Mouse (Mus musculus) liver, embryonic 14.5 days (tissue): Measurements from ENCODE around the gene Iqcf1. TPM values are rescaled to one million over a fixed set of nuclear protein-coding genes. Genes with fewer than 3 reads are reported as not detected.

Experiments used
- ATAC-seq: fragments of 200-750 bp; cut with Nextera tagmentation; 2 replicates; pipeline ENCODE4 v1.8.0; 2017; ENCODE audit warnings: moderate number of reproducible peaks, mild to moderate bottlenecking, moderate library complexity; ENCODE audit not compliant: insufficient read depth
- DNase-seq, 3 experiments: peaks; one replicate each; pipeline ENCODE4 v3.0.0-alpha.2; 2012 to 2013; ENCODE audit warnings: low read depth in 3 of 3, low spot score in 3 of 3
- H3K27ac ChIP-seq: fragments of 300-500 bp; sonication (generic); 2 replicates; pipeline ENCODE4 v1.5.1; 2014; ENCODE audit warnings: moderate library complexity, mild to moderate bottlenecking, control low read depth, inconsistent platforms
- H3K27me3 ChIP-seq: fragments of 300-500 bp; sonication (generic); 2 replicates; pipeline ENCODE4 v1.6.1; 2014; ENCODE audit warnings: mild to moderate bottlenecking, low read length, moderate library complexity; ENCODE audit not compliant: control insufficient read depth, insufficient read depth
- H3K36me3 ChIP-seq: fragments of 300-500 bp; sonication (generic); replicated peaks from 2 replicates; pipeline ENCODE4 v1.6.1; 2014; ENCODE audit warnings: low read depth; ENCODE audit not compliant: control insufficient read depth, insufficient read depth
- H3K4me1 ChIP-seq, 2 experiments: fragments of 200-500 bp in 1 of 2; fragments of 300-500 bp in 1 of 2; sonication (generic) in 1 of 2; replicated peaks; 2 replicates each; pipeline ENCODE4 v1.6.1; 2012 to 2014; ENCODE audit warnings: antibody characterized with exemption in 1 of 2, inconsistent platforms in 1 of 2, low read length in 1 of 2; ENCODE audit not compliant: control insufficient read depth in 2 of 2, insufficient read depth in 2 of 2
- H3K4me2 ChIP-seq: fragments of 300-500 bp; sonication (generic); 2 replicates; pipeline ENCODE4 v1.6.1; 2014; ENCODE audit warnings: low read depth, mild to moderate bottlenecking, control low read depth, moderate library complexity
- H3K4me3 ChIP-seq, 2 experiments: fragments of 200-500 bp in 1 of 2; fragments of 300-500 bp in 1 of 2; sonication (generic) in 1 of 2; 2 replicates each; pipeline ENCODE4 v1.5.1; 2012 to 2014; ENCODE audit warnings: low read depth in 2 of 2, low read length in 2 of 2, mild to moderate bottlenecking in 2 of 2, control low read depth in 1 of 2, inconsistent platforms in 1 of 2, moderate library complexity in 1 of 2; ENCODE audit not compliant: insufficient read depth in 1 of 2
- H3K9ac ChIP-seq: fragments of 300-500 bp; sonication (generic); replicated peaks from 2 replicates; pipeline ENCODE4 v1.6.1; 2014; ENCODE audit warnings: mild to moderate bottlenecking, control low read depth, moderate library complexity
- H3K9me3 ChIP-seq: fragments of 300-500 bp; sonication (generic); 2 replicates; pipeline ENCODE4 v1.6.1; 2016; ENCODE audit warnings: low read length, mixed read lengths; ENCODE audit not compliant: control insufficient read depth
- CTCF ChIP-seq: IDR thresholded peaks from 2 replicates; pipeline ENCODE4 v1.5.1; 2016; ENCODE audit warnings: antibody characterized with exemption, low read depth, control low read depth
- EP300 ChIP-seq: IDR thresholded peaks from 2 replicates; pipeline ENCODE4 v1.6.1; 2016; ENCODE audit warnings: antibody characterized with exemption, low read depth
- WGBS: fragments of 180-500 bp; shearing (Covaris S2); extraction: QIAGEN DNeasy Blood & Tissue Kit; methylation state at CpG from one replicate; pipeline ENCODE4 v1.1.7; 2014; ENCODE audit not compliant: insufficient replicate concordance; 5-methylcytosine and 5-hydroxymethylcytosine counted together
- polyA plus RNA-seq, 2 experiments: library from polyadenylated mRNA; depleted of rRNA in 1 of 2; stranded (reverse) in 1 of 2; unstranded in 1 of 2; fragments of >200 nt; fragmentation: Nextera tagmentation in 1 of 2; extraction: Ambion mirVana in 1 of 2; gene quantifications; 2 replicates each; pipeline versions ENCODE4 v1.2.1 to v1.2.3; 2012 to 2014

The Iqcf1 gene
- not detected in 2 replicates for polyA plus RNA-seq (2012; rRNA removed)
- not detected in 2 replicates for polyA plus RNA-seq (2014; fragmentation: Nextera tagmentation; extraction: Ambion mirVana)

GRCm38 (mm10) chr9:106499667-106500066 lies at the start of gene Iqcf1:
Gene Iqcf1, plus strand, starts transcription at chr9:106499967.
- H3K4me1 ChIP-seq, result no peaks in the 10 kb centered on the region
- TF ChIP-seq EP300, result no peak
- TF ChIP-seq CTCF, result no peak
- WGBS, result 79% methylated on average over 6 of the region's 6 CpGs
- no peak for DNase-seq
- ATAC-seq, result no peak
- no peaks in the 10 kb centered on the region for H3K9me3 ChIP-seq
- H3K4me2 ChIP-seq, result no peak within 1 kb of the TSS
- H3K36me3 ChIP-seq, result no peaks in the 10 kb centered on the region
- H3K27ac ChIP-seq, result no peak within 1 kb of the TSS
- H3K27me3 ChIP-seq, result no peaks in the 10 kb centered on the region
- no peak within 1 kb of the TSS for H3K9ac ChIP-seq
- no peak within 1 kb of the TSS for H3K4me3 ChIP-seq

- Histone ChIP-seq H3K27ac (no peak overlapping the region), H3K9me3 (no peaks in the 10 kb centered on the region), H3K4me3 (no peak overlapping the region), H3K4me2 (peak overlapping the region; percentile 14; the same call in 1 of the 2 replicates), H3K9ac (no peak overlapping the region), H3K4me1 (peaks cover 11 to 24% of the 10 kb centered on the region in 2 experiments), H3K27me3 (peaks cover 13% of the 10 kb centered on the region), H3K36me3 (no peaks in the 10 kb centered on the region)
- no peak for ATAC-seq
- no peak for DNase-seq
- WGBS, result 37% methylated on average over 9 of the region's 9 CpGs
- TF ChIP-seq CTCF (no peak), EP300 (no peak)
These were observed 49.1 kb upstream of the Iqcf1 start for GRCm38 (mm10) chr9:106450661-106451060.

- no peak for TF ChIP-seq EP300
- TF ChIP-seq CTCF, result no peak
- Histone ChIP-seq H3K27ac (no peak overlapping the region), H3K9ac (no peak overlapping the region), H3K4me1 (peaks cover 11 to 20% of the 10 kb centered on the region in 2 experiments), H3K4me3 (no peak overlapping the region), H3K27me3 (peaks cover 13% of the 10 kb centered on the region), H3K4me2 (no peak overlapping the region), H3K9me3 (no peaks in the 10 kb centered on the region), H3K36me3 (no peaks in the 10 kb centered on the region)
- WGBS, result 67% methylated on average over 11 of the region's 11 CpGs
- no peak for DNase-seq
- no peak for ATAC-seq
These were observed 48.5 kb upstream of the Iqcf1 start for GRCm38 (mm10) chr9:106451298-106451697.

DNA sequence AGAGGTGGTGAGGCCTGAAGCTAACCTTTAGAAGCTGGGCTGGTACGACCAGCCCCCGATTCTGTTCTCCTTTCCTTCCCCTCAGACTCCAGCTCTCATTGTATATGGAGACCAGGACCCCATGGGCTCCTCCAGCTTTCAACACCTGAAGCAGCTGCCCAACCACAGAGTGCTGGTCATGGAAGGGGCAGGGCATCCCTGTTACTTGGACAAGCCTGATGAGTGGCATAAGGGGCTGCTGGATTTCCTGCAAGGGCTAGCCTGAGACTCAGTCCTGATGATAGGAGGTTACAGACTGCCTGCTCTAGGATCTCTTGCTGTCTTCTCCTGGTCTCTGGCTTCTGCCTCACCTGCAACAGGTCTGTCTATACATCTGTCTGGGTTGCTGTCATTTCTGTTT lies 47.9 kb upstream of the Iqcf1 start:
- Histone ChIP-seq H3K9ac (no peak overlapping the region), H3K4me3 (no peak overlapping the region), H3K36me3 (no peaks in the 10 kb centered on the region), H3K27ac (no peak overlapping the region), H3K27me3 (peaks cover 13% of the 10 kb centered on the region), H3K4me1 (peaks cover 11 to 15% of the 10 kb centered on the region in 2 experiments), H3K4me2 (no peak overlapping the region), H3K9me3 (no peaks in the 10 kb centered on the region)
- ATAC-seq (no peak), DNase-seq (no peak)
- WGBS, result 43% methylated on average over 2 of the region's 2 CpGs
- TF ChIP-seq CTCF (no peak), EP300 (no peak)

DNA sequence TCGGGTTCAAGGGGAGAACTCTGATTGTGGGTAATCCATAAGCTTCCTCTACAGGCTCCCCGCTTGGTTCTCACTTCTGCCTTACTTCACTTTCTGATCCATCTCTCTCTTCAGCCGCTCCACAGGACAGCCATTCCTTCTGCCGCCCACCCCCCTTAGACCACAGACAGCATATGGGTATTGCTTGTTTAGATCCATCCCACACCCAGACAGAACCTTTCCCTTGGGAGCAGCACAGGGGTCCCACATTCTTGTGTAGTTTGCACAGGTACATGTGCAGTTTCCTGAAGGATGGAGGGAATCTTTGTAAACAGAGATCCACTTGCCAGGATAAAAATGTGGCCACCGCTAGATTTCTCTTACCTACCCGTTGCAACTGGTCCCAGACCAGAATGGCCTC lies 47.4 kb upstream of the Iqcf1 start:
- DNase-seq (no peak), ATAC-seq (no peak)
- Histone ChIP-seq H3K27ac (no peak overlapping the region), H3K4me3 (no peak overlapping the region), H3K27me3 (peaks cover 13% of the 10 kb centered on the region), H3K4me1 (peaks cover 11 to 14% of the 10 kb centered on the region in 2 experiments), H3K4me2 (peak overlapping the region; percentile 67), H3K9ac (no peak overlapping the region), H3K36me3 (no peaks in the 10 kb centered on the region), H3K9me3 (no peaks in the 10 kb centered on the region)
- TF ChIP-seq EP300 (no peak), CTCF (no peak)
- 42% methylated on average over 6 of the region's 6 CpGs for WGBS
